Mouse (Mus musculus): Measurements from ENCODE around the gene Clcf1. TPM values are rescaled to one million over a fixed set of nuclear protein-coding genes. Genes with fewer than 3 reads are reported as not detected.

The Clcf1 gene
- polyA plus RNA-seq, 1 experiment from 2014 or later: 4.7 TPM

DNA sequence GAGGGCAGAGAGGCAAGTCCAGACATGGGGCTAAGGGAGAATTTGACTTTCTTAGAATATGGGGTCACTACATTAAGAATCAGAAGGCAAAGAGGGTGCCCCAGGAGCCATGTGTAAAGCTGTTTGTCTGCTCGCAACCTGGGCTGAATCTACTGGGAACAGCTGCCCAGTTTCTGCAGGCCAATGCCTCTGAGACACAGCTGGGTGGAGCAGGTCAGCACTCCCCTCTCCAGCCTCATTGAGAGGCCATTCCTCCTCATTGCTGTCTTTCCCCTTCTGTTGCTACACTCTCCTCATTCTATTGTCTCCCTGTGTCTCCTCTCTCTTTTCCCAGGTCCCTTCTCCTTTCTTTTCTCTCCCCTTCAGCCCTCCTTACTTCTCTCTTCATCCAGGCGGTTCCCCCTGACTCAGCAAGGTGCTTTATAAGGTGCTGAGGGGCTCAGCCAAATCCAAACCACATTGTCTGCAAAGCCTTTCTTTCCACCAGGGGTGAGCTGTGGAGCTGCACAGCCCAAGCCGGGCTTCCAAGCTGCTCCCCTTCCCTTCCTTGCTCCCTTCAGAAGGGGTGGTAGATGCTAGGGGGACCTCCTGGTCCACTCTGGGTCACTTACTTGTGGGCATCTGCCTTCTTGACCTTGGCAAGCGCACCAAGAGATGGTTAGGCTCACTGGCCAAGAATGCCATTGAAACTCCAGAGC, 2.0 kb upstream of the Clcf1 start:
- no peak overlapping the region for H3K4me2 ChIP-seq
- peaks cover 35% of the 10 kb centered on the region for H3K4me1 ChIP-seq
- WGBS: 42% methylated on average over 4 of the region's 4 CpGs
- no peak overlapping the region for H3K4me3 ChIP-seq
- H3K9ac ChIP-seq: no peak overlapping the region
- ATAC-seq (ENCODE audit: borderline replicate concordance, extremely low read depth, low FRiP score, low TSS enrichment): no peak
- H3K27ac ChIP-seq: no peak overlapping the region
- no peaks in the 10 kb centered on the region for H3K27me3 ChIP-seq
- H3K9me3 ChIP-seq: no peaks in the 10 kb centered on the region
- no peaks in the 10 kb centered on the region for H3K36me3 ChIP-seq

DNA sequence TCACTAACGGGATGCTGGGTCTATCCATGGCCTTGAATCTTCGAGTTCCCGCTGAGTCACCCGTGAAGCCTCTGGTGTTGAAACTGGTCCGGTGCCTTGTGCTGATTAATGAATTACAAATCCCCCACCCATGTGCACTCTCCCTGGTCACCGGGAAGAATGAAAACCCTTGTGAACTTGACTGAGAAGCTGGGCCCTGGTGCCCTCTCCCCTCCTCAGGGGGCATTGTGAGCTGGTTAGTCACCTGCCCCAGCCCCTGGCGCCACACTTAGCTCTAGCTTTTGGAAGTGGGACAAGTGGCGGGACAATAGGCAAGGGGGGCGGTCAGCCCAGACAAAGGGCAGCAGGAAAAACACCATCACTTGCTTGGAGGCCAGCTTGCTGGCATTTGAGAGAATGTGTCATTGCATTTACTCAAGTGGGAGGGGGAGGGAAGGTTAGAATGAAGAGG, 489 bp upstream of the Clcf1 start:
- Histone ChIP-seq H3K9ac (no peak overlapping the region; the same call in 1 of the 2 replicates), H3K27ac (peak overlapping the region; percentile 93), H3K36me3 (no peaks in the 10 kb centered on the region), H3K9me3 (no peaks in the 10 kb centered on the region), H3K4me3 (peak overlapping the region; percentile 83), H3K4me1 (peaks cover 47% of the 10 kb centered on the region), H3K27me3 (no peaks in the 10 kb centered on the region), H3K4me2 (peak overlapping the region; percentile 99)
- ATAC-seq (ENCODE audit: borderline replicate concordance, extremely low read depth, low FRiP score, low TSS enrichment): no peak
- 14% methylated on average over 9 of the region's 9 CpGs for WGBS

DNA sequence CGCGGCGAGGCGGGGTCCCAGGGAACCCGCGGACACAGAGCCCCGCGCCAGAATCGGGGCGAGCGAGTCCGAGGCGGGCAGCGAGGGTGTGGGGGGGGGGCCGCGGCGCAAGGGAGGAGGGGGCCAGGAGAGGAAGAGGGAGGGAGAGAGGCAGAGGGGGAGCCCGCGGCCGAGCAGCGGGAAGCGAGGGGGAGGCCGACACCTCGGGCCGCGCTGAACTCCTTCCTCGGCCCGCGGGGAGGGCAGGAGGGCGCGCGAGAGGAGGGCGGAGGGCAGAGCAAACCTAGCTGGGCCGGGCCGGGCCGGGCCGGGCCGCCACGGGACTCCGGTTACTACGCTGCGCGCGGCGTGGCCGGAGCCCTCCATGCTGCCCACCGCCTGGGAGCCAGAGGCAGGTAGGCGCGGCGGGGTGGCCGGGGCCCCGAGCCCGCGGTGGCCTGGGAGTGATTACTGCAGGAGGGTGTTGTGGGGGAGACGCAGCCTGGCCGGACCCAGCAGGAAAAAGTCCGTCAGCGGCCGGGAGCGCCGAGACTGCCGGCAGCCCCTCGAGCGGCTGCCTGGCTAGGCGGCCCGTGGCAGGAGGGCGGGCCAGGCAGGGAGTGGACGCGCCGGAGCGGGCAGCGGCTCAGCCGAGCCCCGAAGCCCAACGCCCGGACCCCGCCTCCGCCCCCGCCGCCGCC, 873 bp downstream of the Clcf1 start:
- H3K4me1 ChIP-seq: peaks cover 53% of the 10 kb centered on the region
- peak overlapping the region; percentile 83 for H3K4me3 ChIP-seq
- ATAC-seq (ENCODE audit: borderline replicate concordance, extremely low read depth, low FRiP score, low TSS enrichment): peak; percentile 53
- 0% methylated on average over 40 of the region's 81 CpGs for WGBS
- no peaks in the 10 kb centered on the region for H3K9me3 ChIP-seq
- no peaks in the 10 kb centered on the region for H3K36me3 ChIP-seq
- peak overlapping the region; percentile 93 for H3K27ac ChIP-seq
- H3K4me2 ChIP-seq: peak overlapping the region; percentile 99
- peak overlapping the region; percentile 97 for H3K9ac ChIP-seq
- H3K27me3 ChIP-seq: no peaks in the 10 kb centered on the region

DNA sequence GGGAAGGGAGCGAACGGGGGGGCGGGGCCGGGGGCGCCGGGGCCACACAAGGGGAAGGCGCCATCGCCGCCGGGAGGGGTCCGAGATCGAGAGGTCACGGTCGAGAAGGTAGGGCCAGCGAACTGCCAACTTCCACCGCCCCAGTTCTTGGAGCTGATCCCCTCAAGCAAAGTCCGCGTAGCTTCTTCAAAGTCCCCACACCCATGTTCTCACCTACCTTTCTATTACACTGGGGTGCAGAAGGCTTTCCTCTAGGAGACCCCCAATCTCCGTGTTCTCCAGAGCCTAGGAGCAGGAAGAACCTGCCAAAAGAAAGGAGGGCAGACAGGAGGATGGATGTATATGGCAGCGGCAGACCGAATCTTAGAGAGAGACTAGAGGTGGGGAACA, 1.4 kb downstream of the Clcf1 start:
- H3K4me3 ChIP-seq: peak overlapping the region; percentile 83
- H3K4me2 ChIP-seq: peak overlapping the region; percentile 99
- no peaks in the 10 kb centered on the region for H3K27me3 ChIP-seq
- peak overlapping the region; percentile 97 for H3K9ac ChIP-seq
- H3K4me1 ChIP-seq: peaks cover 59% of the 10 kb centered on the region
- H3K36me3 ChIP-seq: no peaks in the 10 kb centered on the region
- H3K27ac ChIP-seq: peak overlapping the region; percentile 93
- no peaks in the 10 kb centered on the region for H3K9me3 ChIP-seq
- no peak for ATAC-seq (ENCODE audit: borderline replicate concordance, extremely low read depth, low FRiP score, low TSS enrichment)
- under 1% methylated on average over 18 of the region's 21 CpGs for WGBS

DNA sequence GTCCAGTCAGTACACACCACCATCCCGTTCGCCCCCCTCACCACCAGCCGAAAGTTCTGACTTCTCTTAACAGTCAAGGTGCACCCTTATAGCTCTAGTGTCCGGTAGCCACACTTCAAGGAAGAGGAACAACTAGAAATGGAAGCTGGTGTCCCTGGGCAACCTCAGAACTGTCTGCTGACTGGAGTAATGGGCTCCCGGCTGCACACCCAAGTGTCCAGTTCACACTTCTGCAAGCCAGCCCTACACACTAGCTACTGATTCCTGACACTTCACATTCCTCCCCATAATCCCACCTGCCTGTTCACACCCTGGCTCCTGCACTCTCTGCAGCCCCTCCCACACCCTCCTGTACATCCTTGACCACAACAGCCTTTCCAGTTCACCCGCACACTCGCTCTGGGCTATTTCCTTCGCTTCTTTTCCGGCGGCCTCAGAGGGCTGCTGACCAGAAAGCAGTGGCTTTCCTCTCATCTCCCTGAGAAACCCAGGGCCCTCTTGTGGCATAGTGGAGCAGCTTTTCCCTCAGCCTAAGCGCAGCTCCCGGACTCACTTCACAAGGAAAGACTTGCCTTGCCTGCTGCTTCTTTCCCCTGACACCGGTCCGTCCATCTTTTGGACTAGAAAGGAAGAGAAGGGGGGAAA, 2.1 kb downstream of the Clcf1 start:
- H3K4me2 ChIP-seq: peak overlapping the region; percentile 99
- no peak for ATAC-seq (ENCODE audit: borderline replicate concordance, extremely low read depth, low FRiP score, low TSS enrichment)
- H3K36me3 ChIP-seq: no peaks in the 10 kb centered on the region
- no peaks in the 10 kb centered on the region for H3K9me3 ChIP-seq
- WGBS: 9% methylated on average over 14 of the region's 14 CpGs
- peaks cover 66% of the 10 kb centered on the region for H3K4me1 ChIP-seq
- H3K27ac ChIP-seq: peak overlapping the region; percentile 81
- H3K9ac ChIP-seq: 0 out of 2 replicates have a peak overlapping the region, but pooled peaks have one; percentile 5
- H3K4me3 ChIP-seq: peak overlapping the region; percentile 83; the same call in 1 of the 2 replicates
- no peaks in the 10 kb centered on the region for H3K27me3 ChIP-seq

DNA sequence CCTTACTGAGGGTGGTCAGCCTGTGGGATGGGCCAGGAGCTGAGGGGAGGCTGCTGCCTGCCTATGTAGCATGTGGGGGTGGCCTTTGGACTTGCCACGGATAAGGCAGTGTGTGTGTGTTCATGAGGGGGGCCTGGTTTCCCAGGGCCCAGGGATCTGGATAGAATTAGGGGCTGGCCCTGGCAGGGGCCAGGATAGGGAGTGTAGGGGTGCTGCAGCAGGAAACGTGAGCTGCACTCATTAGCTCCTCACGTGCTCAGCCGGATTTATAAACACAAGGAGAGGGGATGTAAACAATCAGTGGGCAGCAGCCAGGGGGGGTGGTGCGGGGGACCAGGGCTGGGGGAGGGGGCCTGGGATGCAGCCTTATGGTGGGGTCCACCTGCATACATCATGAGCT, 3.1 kb downstream of the Clcf1 start:
- 3% methylated on average over 5 of the region's 5 CpGs for WGBS
- Histone ChIP-seq H3K27me3 (no peaks in the 10 kb centered on the region), H3K4me2 (peak overlapping the region; percentile 99), H3K36me3 (no peaks in the 10 kb centered on the region), H3K9me3 (no peaks in the 10 kb centered on the region), H3K9ac (0 out of 2 replicates have a peak overlapping the region, but pooled peaks have one; percentile 5), H3K27ac (peak overlapping the region; percentile 81; the same call in 1 of the 2 replicates), H3K4me3 (no peak overlapping the region), H3K4me1 (peaks cover 76% of the 10 kb centered on the region)
- ATAC-seq (ENCODE audit: borderline replicate concordance, extremely low read depth, low FRiP score, low TSS enrichment): peak; percentile 6; the same call in 1 of the 2 replicates

DNA sequence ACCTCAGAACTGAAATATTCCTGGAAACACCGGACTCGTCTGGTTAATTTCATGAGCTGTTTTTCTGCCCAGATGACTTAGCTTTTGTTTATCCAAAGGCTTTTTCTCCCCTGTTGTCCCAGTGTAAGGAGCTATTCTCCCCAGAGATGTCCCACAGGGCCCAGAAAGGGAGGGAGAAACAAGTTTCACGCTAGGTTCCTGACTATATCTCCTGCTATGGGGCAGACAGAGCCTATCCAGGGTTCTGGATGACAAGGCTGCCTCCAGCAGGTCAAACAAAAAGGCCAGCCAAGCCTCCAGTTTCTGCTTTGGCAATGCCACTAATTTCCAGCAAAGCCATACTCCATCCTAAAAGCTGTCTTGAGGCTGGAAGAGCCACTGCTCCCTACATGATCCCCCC, 3.8 kb downstream of the Clcf1 start:
- Histone ChIP-seq H3K4me2 (no peak overlapping the region), H3K4me1 (peaks cover 74% of the 10 kb centered on the region), H3K27me3 (no peaks in the 10 kb centered on the region)

DNA sequence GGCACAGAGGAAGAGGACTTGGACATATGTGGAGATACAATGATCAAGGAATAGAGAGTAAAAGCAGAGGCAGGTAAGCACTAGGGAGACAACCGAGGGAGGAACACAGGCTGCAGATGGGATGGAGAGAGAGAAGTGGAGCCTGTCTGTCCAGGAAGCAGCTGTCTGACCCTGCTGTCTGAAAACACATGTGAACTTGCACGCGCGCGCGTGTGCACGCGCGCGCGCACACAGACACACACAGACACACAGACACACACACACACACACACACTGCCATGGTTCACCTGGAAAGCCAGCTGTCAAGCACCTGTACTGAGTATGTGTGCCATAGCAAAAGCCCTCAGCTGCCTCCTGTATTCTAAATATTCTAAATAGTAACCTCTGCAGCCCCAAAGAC, 4.3 kb downstream of the Clcf1 start:
- Histone ChIP-seq H3K9ac (no peak overlapping the region), H3K36me3 (no peaks in the 10 kb centered on the region), H3K4me1 (peaks cover 69% of the 10 kb centered on the region), H3K9me3 (no peaks in the 10 kb centered on the region), H3K4me2 (no peak overlapping the region), H3K27me3 (no peaks in the 10 kb centered on the region), H3K27ac (no peak overlapping the region), H3K4me3 (no peak overlapping the region)
- no peak for ATAC-seq (ENCODE audit: borderline replicate concordance, extremely low read depth, low FRiP score, low TSS enrichment)
- 86% methylated on average over 11 of the region's 11 CpGs for WGBS

More for the DNA sequence above, 3.8 kb downstream of the Clcf1 start:
- ATAC-seq (ENCODE audit: borderline replicate concordance, extremely low read depth, low FRiP score, low TSS enrichment): no peak
- no peaks in the 10 kb centered on the region for H3K9me3 ChIP-seq
- H3K9ac ChIP-seq: no peak overlapping the region
- no peaks in the 10 kb centered on the region for H3K36me3 ChIP-seq
- H3K27ac ChIP-seq: no peak overlapping the region
- H3K4me3 ChIP-seq: no peak overlapping the region
- 30% methylated on average over 3 of the region's 3 CpGs for WGBS

DNA sequence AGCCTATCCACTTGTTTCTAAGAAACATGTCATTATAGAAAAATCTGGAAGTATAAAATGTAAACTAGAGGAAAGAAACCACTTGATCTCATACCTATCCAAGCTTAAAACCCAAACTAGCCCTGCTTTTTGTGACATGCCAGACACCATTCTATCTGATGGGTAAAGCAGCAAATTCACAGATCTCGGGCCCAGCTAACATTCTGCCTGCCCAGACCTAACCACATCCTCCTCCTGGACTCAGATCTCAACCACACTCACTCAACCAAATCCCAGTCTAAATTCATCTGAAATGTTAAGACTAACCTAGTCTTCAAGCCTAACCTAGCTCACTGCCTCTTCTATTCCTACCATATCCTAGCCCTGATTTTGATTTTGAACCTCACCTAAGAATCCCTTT, 4.7 kb downstream of the Clcf1 start:
- H3K36me3 ChIP-seq: no peaks in the 10 kb centered on the region
- no peak for ATAC-seq (ENCODE audit: borderline replicate concordance, extremely low read depth, low FRiP score, low TSS enrichment)
- H3K4me2 ChIP-seq: no peak overlapping the region
- no peak overlapping the region for H3K4me3 ChIP-seq
- 77% methylated on average over 1 of the region's 1 CpGs for WGBS
- no peaks in the 10 kb centered on the region for H3K27me3 ChIP-seq
- no peak overlapping the region for H3K9ac ChIP-seq
- H3K4me1 ChIP-seq: peaks cover 65% of the 10 kb centered on the region
- no peak overlapping the region for H3K27ac ChIP-seq
- H3K9me3 ChIP-seq: no peaks in the 10 kb centered on the region

DNA sequence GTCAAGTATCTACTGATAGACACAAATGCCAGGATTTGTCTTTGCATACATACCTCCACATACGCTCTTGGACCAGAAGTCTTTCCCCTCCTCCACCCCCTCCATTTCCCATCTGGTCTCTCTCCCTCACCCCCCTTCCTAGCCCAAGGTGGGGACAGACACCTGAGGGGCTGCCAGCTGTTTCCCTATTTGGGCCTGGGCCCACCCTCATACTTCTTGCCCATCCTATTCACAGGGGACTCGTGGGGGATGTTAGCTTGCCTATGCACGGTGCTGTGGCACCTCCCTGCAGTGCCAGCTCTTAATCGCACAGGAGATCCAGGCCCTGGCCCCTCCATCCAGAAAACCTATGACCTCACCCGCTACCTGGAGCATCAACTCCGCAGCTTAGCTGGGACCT, 5.9 kb downstream of the Clcf1 start:
- H3K27me3 ChIP-seq: no peaks in the 10 kb centered on the region
- no peak overlapping the region for H3K9ac ChIP-seq
- no peak overlapping the region for H3K4me3 ChIP-seq
- WGBS: 83% methylated on average over 6 of the region's 6 CpGs
- no peaks in the 10 kb centered on the region for H3K36me3 ChIP-seq
- H3K4me2 ChIP-seq: peak overlapping the region; percentile 25; the same call in 1 of the 2 replicates
- peaks cover 62% of the 10 kb centered on the region for H3K4me1 ChIP-seq
- ATAC-seq (ENCODE audit: borderline replicate concordance, extremely low read depth, low FRiP score, low TSS enrichment): no peak
- peak overlapping the region; percentile 58; the same call in 1 of the 2 replicates for H3K27ac ChIP-seq
- H3K9me3 ChIP-seq: no peaks in the 10 kb centered on the region

DNA sequence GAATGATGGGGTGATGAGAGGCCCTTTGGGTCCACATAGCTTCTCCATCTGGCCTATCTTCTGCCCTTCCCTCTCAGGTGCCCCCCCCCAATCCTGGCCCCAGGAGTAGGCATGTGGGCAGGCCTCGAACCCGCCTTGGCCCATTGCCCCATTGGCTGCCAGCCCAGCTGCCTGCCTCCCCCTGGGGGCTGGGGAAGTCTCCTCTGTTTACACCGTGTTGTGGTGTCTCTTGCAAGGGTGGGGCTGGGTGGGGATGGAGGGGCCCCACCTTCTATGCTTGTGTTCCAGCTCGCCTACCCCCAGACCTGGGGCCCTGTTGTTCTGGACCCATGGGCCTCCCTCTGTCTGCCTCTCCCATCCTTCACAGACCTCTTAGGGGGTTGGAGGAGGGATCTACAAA, 6.4 kb downstream of the Clcf1 start:
- H3K4me2 ChIP-seq: peak overlapping the region; percentile 25
- no peaks in the 10 kb centered on the region for H3K36me3 ChIP-seq
- no peak overlapping the region for H3K9ac ChIP-seq
- no peaks in the 10 kb centered on the region for H3K9me3 ChIP-seq
- 0 out of 2 replicates have a peak, but pooled peaks have one; percentile 6 for ATAC-seq (ENCODE audit: borderline replicate concordance, extremely low read depth, low FRiP score, low TSS enrichment)
- peak overlapping the region; percentile 58 for H3K27ac ChIP-seq
- no peaks in the 10 kb centered on the region for H3K27me3 ChIP-seq
- no peak overlapping the region for H3K4me3 ChIP-seq
- 43% methylated on average over 4 of the region's 4 CpGs for WGBS
- peaks cover 60% of the 10 kb centered on the region for H3K4me1 ChIP-seq
